Mouse (Mus musculus) forebrain, embryonic 16.5 days (tissue): ENCODE results near the gene Il21r. TPM values are rescaled to one million over a fixed set of nuclear protein-coding genes. Genes with fewer than 3 reads are reported as not detected.

Source experiments
- ATAC-seq: fragments of 200-750 bp; cut with Nextera tagmentation; 2 replicates; pipeline ENCODE4 v1.8.0; 2017; ENCODE audit warnings: mild to moderate bottlenecking, moderate library complexity
- H3K27ac ChIP-seq: fragments of 300-500 bp; sonication (generic); 2 replicates; pipeline ENCODE4 v1.5.1; 2014; ENCODE audit warnings: low read length, control low read depth
- H3K27me3 ChIP-seq: fragments of 300-500 bp; sonication (generic); replicated peaks from 2 replicates; pipeline ENCODE4 v1.6.1; 2014; ENCODE audit warnings: low read length; ENCODE audit not compliant: control insufficient read depth, insufficient read depth
- H3K36me3 ChIP-seq: fragments of 300-500 bp; sonication (generic); 2 replicates; pipeline ENCODE4 v1.6.1; 2014; ENCODE audit not compliant: control insufficient read depth, insufficient read depth
- H3K4me1 ChIP-seq: fragments of 300-500 bp; sonication (generic); replicated peaks from 2 replicates; pipeline ENCODE4 v1.6.1; 2014; ENCODE audit warnings: low read length; ENCODE audit not compliant: control insufficient read depth, insufficient read depth
- H3K4me2 ChIP-seq: fragments of 300-500 bp; sonication (generic); 2 replicates; pipeline ENCODE4 v1.6.1; 2014; ENCODE audit warnings: mild to moderate bottlenecking, low read length, control low read depth
- H3K4me3 ChIP-seq: fragments of 300-500 bp; sonication (generic); replicated peaks from 2 replicates; pipeline ENCODE4 v1.5.1; 2014; ENCODE audit warnings: mild to moderate bottlenecking, low read length, control low read depth
- H3K9ac ChIP-seq: fragments of 300-500 bp; sonication (generic); replicated peaks from 2 replicates; pipeline ENCODE4 v1.6.1; 2014; ENCODE audit warnings: low read depth, low read length, control low read depth
- H3K9me3 ChIP-seq: fragments of 300-500 bp; sonication (generic); 2 replicates; pipeline ENCODE4 v1.6.1; 2016; ENCODE audit warnings: low read length; ENCODE audit not compliant: control insufficient read depth
- WGBS: fragments of 180-500 bp; shearing (Covaris S2); extraction: QIAGEN DNeasy Blood & Tissue Kit; methylation state at CpG from one replicate; pipeline ENCODE4 v1.1.7; 2014; 5-methylcytosine and 5-hydroxymethylcytosine counted together
- polyA plus RNA-seq: library from polyadenylated mRNA; unstranded; fragments of >200 nt; fragmentation: Nextera tagmentation; extraction: Ambion mirVana; gene quantifications from 2 replicates; pipeline ENCODE4 v1.2.1, GENCODE M21; 2015

Gene Il21r
- polyA plus RNA-seq, 1 experiment from 2014 or later, result 0.37 TPM

DNA sequence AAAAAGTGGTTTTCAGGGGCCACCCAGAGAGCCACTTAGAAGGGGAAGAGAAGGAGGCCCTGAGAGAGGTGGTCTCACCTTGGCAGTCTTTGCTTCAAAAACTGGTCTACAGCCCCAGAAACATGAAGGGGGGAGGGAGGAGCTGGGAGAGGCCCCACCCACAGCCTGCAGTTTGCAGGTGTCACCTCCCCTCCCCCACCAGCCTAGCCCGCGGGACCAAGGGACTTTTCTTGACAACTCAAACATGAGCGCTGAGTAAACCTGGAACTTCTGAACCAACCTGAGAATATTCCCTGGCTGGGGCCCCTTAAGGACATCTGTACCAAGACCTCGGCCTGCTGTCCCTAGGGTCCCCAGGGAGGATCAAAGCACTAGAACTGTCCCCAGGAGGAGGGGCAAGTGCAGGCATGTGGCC lies 2.5 kb downstream of the Il21r start:
- no peaks in the 10 kb centered on the region for H3K36me3 ChIP-seq
- WGBS, result 83% methylated on average over 4 of the region's 4 CpGs
- H3K4me2 ChIP-seq, result no peak overlapping the region
- H3K9me3 ChIP-seq, result no peaks in the 10 kb centered on the region
- no peak overlapping the region for H3K9ac ChIP-seq
- H3K4me1 ChIP-seq, result no peaks in the 10 kb centered on the region
- no peak overlapping the region for H3K27ac ChIP-seq
- H3K27me3 ChIP-seq, result no peaks in the 10 kb centered on the region
- no peak for ATAC-seq
- no peak overlapping the region for H3K4me3 ChIP-seq

GRCm38 (mm10) chr7:125606265-125607164 lies 3.3 kb downstream of the Il21r start:
- Histone ChIP-seq H3K4me1 (no peaks in the 10 kb centered on the region), H3K4me2 (no peak overlapping the region), H3K9me3 (no peaks in the 10 kb centered on the region), H3K27me3 (no peaks in the 10 kb centered on the region), H3K9ac (no peak overlapping the region), H3K36me3 (no peaks in the 10 kb centered on the region), H3K27ac (no peak overlapping the region), H3K4me3 (no peak overlapping the region)
- 51% methylated on average over 2 of the region's 2 CpGs for WGBS
- no peak for ATAC-seq

DNA sequence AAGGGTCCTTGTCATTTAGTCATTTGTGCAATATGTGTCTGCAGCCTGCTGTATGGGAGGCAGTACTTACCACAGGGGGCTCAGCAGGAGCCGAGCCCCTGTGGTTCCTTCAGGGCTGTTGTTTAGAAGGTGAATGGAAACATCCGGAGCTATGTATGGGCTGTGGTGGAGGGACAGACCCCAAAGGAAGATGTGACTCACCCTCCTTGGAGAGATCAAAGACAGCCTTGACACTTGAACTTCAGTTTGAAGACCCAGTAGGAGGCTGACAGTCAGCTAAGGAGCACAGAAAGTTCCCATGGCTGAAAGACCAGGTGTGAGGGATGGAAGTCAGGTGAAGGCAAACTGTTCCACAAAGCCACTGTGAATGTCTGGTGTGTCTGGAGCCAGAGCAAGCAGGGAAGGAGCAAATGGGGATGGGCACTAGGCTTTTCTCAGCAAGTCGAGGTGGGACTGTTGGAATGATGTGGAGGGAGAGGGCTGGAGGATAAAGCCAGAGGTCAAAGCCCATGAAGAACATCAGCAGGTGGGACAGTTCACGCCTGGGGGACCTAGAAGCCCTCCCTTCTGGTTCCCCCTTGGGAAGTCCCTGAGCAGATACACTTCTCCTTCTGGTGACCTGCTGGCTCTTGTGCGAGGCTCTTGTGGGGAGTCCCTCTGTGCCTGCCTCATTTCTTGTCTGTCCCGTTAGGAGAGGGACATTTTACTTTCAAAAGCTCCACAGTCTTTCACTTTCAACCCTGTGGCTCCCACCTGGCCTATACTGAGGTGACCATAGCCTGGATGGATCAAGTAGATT lies 4.4 kb downstream of the Il21r start:
- no peaks in the 10 kb centered on the region for H3K27me3 ChIP-seq
- no peak overlapping the region for H3K4me2 ChIP-seq
- no peak overlapping the region for H3K27ac ChIP-seq
- no peaks in the 10 kb centered on the region for H3K4me1 ChIP-seq
- no peak overlapping the region for H3K4me3 ChIP-seq
- H3K9ac ChIP-seq, result no peak overlapping the region
- H3K9me3 ChIP-seq, result no peaks in the 10 kb centered on the region
- 68% methylated on average over 6 of the region's 6 CpGs for WGBS
- H3K36me3 ChIP-seq, result no peaks in the 10 kb centered on the region
- ATAC-seq, result no peak

DNA sequence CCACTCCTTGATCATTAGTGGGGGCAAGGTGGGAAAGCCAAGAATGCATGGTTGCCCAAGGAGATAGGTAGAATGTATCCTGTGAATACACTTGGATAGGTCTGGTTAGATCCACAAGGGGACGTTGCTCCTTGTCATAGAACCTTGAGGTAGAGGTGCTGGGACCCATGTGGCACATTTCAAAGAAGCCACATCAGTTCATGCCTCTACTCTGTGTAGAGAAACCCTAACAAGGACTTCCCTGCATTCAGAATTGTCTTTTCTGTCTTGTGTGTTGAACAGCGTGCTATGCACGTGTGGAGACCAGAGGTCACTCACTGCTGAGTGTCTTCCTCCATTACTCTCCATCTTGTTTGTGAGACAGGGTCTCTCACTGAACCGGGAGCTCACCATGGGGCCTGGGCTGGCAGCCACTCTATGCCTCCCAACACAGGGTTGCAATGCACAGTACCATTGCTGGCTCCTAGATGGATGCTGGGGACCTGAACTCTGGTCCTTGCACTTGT lies 5.0 kb downstream of the Il21r start:
- no peak overlapping the region for H3K27ac ChIP-seq
- no peak overlapping the region for H3K4me2 ChIP-seq
- no peak overlapping the region for H3K9ac ChIP-seq
- no peaks in the 10 kb centered on the region for H3K9me3 ChIP-seq
- no peak overlapping the region for H3K4me3 ChIP-seq
- H3K4me1 ChIP-seq, result no peaks in the 10 kb centered on the region
- H3K27me3 ChIP-seq, result no peaks in the 10 kb centered on the region
- no peaks in the 10 kb centered on the region for H3K36me3 ChIP-seq
- no peak for ATAC-seq
- 92% methylated on average over 4 of the region's 4 CpGs for WGBS

GRCm38 (mm10) chr7:125613579-125613978 lies 10.3 kb downstream of the Il21r start:
- Histone ChIP-seq H3K4me1 (no peaks in the 10 kb centered on the region), H3K27ac (no peak overlapping the region), H3K4me3 (no peak overlapping the region), H3K36me3 (no peaks in the 10 kb centered on the region), H3K9me3 (no peaks in the 10 kb centered on the region), H3K4me2 (no peak overlapping the region), H3K27me3 (no peaks in the 10 kb centered on the region), H3K9ac (no peak overlapping the region)
- no peak for ATAC-seq
- WGBS, result 76% methylated on average over 5 of the region's 5 CpGs

GRCm38 (mm10) chr7:125615453-125615852 lies 12.2 kb downstream of the Il21r start:
- WGBS, result 89% methylated on average over 7 of the region's 7 CpGs
- Histone ChIP-seq H3K9ac (no peak overlapping the region), H3K4me1 (no peaks in the 10 kb centered on the region), H3K9me3 (no peaks in the 10 kb centered on the region), H3K27ac (no peak overlapping the region), H3K4me2 (no peak overlapping the region), H3K4me3 (no peak overlapping the region), H3K36me3 (no peaks in the 10 kb centered on the region), H3K27me3 (no peaks in the 10 kb centered on the region)
- ATAC-seq, result no peak

DNA sequence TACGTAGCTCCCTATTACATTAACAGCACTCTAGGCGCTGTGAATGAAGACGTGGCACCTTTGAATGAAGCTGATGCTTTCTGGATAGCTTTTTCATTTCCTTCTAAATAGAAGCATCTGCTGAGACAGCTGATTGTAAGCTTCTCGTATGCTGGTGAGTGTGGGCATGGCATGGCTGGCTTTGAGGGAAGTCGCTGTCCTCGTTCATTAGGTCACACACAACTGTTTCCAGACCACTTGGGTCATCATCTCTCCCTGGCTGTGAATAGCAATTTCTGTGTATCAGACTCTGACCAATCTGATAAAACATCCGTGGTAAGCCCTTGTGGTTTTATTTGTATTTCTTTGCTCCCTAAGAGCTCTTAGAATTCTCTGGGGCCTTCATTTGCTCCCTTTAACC lies 14.8 kb downstream of the Il21r start:
- 90% methylated on average over 7 of the region's 7 CpGs for WGBS

GRCm38 (mm10) chr7:125620077-125620476 lies 16.8 kb downstream of the Il21r start:
- Histone ChIP-seq H3K4me1 (no peaks in the 10 kb centered on the region), H3K27ac (no peak overlapping the region), H3K4me3 (no peak overlapping the region), H3K27me3 (no peaks in the 10 kb centered on the region), H3K4me2 (no peak overlapping the region), H3K36me3 (no peaks in the 10 kb centered on the region), H3K9ac (no peak overlapping the region), H3K9me3 (no peaks in the 10 kb centered on the region)
- no peak for ATAC-seq
- WGBS, result 71% methylated on average over 4 of the region's 4 CpGs

More for the DNA sequence above, 14.8 kb downstream of the Il21r start:
- H3K4me2 ChIP-seq, result no peak overlapping the region
- H3K36me3 ChIP-seq, result no peaks in the 10 kb centered on the region
- H3K4me1 ChIP-seq, result no peaks in the 10 kb centered on the region
- no peak for ATAC-seq
- H3K9ac ChIP-seq, result no peak overlapping the region
- H3K27ac ChIP-seq, result no peak overlapping the region
- no peaks in the 10 kb centered on the region for H3K27me3 ChIP-seq
- H3K9me3 ChIP-seq, result no peaks in the 10 kb centered on the region
- no peak overlapping the region for H3K4me3 ChIP-seq
